Mouse (Mus musculus) midbrain, embryonic 14.5 days (tissue): ENCODE measurements at regions not wholly inside any gene's neighbourhood (a gene's known extent, or its start where the extent isn't known, plus 50 kb on each side); places are given as distances from the start of the nearest gene placed in this dataset.

ENCODE experiments used
- ATAC-seq: fragments of 200-750 bp; cut with Nextera tagmentation; 2 replicates; pipeline ENCODE4 v1.8.0; 2017; ENCODE audit warnings: moderate number of reproducible peaks, moderate library complexity; ENCODE audit not compliant: low FRiP score, low TSS enrichment
- DNase-seq: peaks from one replicate; pipeline ENCODE4 v3.0.0-alpha.2; 2015
- H3K27ac ChIP-seq: fragments of 300-500 bp; sonication (generic); replicated peaks from 2 replicates; pipeline ENCODE4 v1.5.1; 2014; ENCODE audit warnings: mild to moderate bottlenecking, low read depth, low read length, moderate library complexity
- H3K27me3 ChIP-seq: fragments of 300-500 bp; sonication (generic); 2 replicates; pipeline ENCODE4 v1.6.1; 2014; ENCODE audit warnings: low read length, control low read depth, mixed read lengths; ENCODE audit not compliant: control insufficient read depth, insufficient read depth
- H3K36me3 ChIP-seq: fragments of 300-500 bp; sonication (generic); 2 replicates; pipeline ENCODE4 v1.6.1; 2014; ENCODE audit warnings: low read length, control low read depth; ENCODE audit not compliant: control insufficient read depth, insufficient read depth
- H3K4me1 ChIP-seq: fragments of 300-500 bp; sonication (generic); 2 replicates; pipeline ENCODE4 v1.6.1; 2014; ENCODE audit warnings: mild to moderate bottlenecking, antibody characterized with exemption, low read length, control low read depth; ENCODE audit not compliant: control insufficient read depth, insufficient read depth
- H3K4me2 ChIP-seq: fragments of 300-500 bp; sonication (generic); 2 replicates; pipeline ENCODE4 v1.6.1; 2014; ENCODE audit warnings: mild to moderate bottlenecking, low read length, moderate library complexity
- H3K4me3 ChIP-seq: fragments of 300-500 bp; sonication (generic); replicated peaks from 2 replicates; pipeline ENCODE4 v1.5.1; 2014; ENCODE audit warnings: low read depth, low read length
- H3K9ac ChIP-seq: fragments of 300-500 bp; sonication (generic); replicated peaks from 2 replicates; pipeline ENCODE4 v1.6.1; 2014; ENCODE audit warnings: mild to moderate bottlenecking, low read length, moderate library complexity
- H3K9me3 ChIP-seq: fragments of 300-500 bp; sonication (generic); 2 replicates; pipeline ENCODE4 v1.6.1; 2016; ENCODE audit warnings: low read length, control low read depth, mixed read lengths; ENCODE audit not compliant: control insufficient read depth
- WGBS: fragments of 180-500 bp; shearing (Covaris S2); extraction: QIAGEN DNeasy Blood & Tissue Kit; methylation state at CpG from one replicate; pipeline ENCODE4 v1.1.7; 2014; 5-methylcytosine and 5-hydroxymethylcytosine counted together

DNA sequence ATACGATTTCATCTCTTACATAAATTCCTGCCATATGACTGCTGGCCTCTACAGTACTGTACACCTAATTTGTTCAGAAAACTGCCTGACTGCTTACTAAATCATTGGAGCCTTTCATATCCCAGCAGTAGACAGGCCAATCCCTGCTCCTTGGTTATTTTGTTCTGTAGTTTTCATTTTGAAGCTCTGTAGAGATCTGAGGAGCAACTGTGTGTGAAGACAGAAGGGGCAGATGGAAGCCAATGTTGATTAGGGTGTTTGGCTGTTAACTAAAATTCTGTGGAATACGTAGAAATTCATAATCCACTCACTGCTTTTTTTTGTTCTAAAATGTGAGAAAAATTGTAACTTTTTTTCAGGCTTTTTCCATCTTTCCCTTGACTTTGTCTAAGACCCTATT lies 573.1 kb downstream of the Ets1 start:
- no peaks in the 10 kb centered on the region for H3K9me3 ChIP-seq
- ATAC-seq (no peak), DNase-seq (no peak)
- H3K27ac ChIP-seq: no peak overlapping the region
- no peak overlapping the region for H3K9ac ChIP-seq
- 86% methylated on average over 2 of the region's 2 CpGs for WGBS
- H3K27me3 ChIP-seq: no peaks in the 10 kb centered on the region
- H3K36me3 ChIP-seq: no peaks in the 10 kb centered on the region
- no peak overlapping the region for H3K4me3 ChIP-seq
- H3K4me1 ChIP-seq: no peaks in the 10 kb centered on the region
- no peak overlapping the region for H3K4me2 ChIP-seq

DNA sequence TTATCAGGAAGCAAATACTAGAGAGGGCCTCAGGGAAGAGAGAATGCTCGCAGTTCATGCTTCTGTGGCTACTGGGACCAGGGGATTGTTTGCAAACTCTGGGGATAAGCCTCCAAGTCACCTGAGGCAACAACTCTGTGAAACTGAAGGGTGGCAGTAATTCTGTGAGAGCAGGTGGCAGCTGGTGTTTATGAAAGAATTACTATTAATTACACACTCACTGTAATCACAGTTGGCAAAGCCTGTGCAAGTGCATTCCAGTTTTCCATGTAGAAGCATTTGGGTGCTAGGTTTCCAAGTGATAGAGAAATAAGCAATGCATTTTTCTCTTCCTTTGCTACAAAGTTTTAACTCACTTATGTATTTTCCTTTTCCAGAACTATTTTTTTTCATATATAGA lies 578.5 kb downstream of the Ets1 start:
- ATAC-seq: no peak
- H3K4me1 ChIP-seq: no peaks in the 10 kb centered on the region

DNA sequence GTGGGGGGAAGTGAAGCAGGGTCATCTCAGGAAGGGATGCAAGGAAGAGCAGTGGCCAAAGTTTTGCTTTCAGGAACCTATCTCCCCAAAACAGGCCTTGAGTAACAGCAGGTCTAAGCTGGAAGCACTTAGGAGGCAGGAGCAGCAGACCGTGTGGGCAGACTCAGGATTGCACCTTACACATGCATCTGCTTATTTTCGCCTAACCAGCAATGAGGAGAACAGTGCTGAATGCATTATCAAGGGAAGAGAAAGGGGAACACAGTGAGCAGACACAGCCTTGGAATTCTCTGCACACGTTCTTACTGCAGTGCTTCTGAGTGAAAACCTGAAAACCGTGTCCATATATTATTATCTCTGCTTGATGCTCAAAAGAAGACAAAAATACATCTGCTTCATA lies 585.0 kb downstream of the Ets1 start:
- ATAC-seq (no peak), DNase-seq (no peak)
- H3K4me1 ChIP-seq: no peaks in the 10 kb centered on the region
- no peak overlapping the region for H3K9ac ChIP-seq
- no peak overlapping the region for H3K27ac ChIP-seq
- no peak overlapping the region for H3K4me2 ChIP-seq
- H3K27me3 ChIP-seq: no peaks in the 10 kb centered on the region
- 78% methylated on average over 4 of the region's 4 CpGs for WGBS
- H3K4me3 ChIP-seq: no peak overlapping the region
- no peaks in the 10 kb centered on the region for H3K9me3 ChIP-seq
- no peaks in the 10 kb centered on the region for H3K36me3 ChIP-seq

More for the DNA sequence above, 578.5 kb downstream of the Ets1 start:
- H3K27me3 ChIP-seq: no peaks in the 10 kb centered on the region
- no peak overlapping the region for H3K4me2 ChIP-seq
- no peaks in the 10 kb centered on the region for H3K9me3 ChIP-seq
- 65% methylated on average over 1 of the region's 1 CpGs for WGBS
- H3K27ac ChIP-seq: no peak overlapping the region
- no peak for DNase-seq
- H3K9ac ChIP-seq: no peak overlapping the region
- H3K4me3 ChIP-seq: no peak overlapping the region
- H3K36me3 ChIP-seq: no peaks in the 10 kb centered on the region

DNA sequence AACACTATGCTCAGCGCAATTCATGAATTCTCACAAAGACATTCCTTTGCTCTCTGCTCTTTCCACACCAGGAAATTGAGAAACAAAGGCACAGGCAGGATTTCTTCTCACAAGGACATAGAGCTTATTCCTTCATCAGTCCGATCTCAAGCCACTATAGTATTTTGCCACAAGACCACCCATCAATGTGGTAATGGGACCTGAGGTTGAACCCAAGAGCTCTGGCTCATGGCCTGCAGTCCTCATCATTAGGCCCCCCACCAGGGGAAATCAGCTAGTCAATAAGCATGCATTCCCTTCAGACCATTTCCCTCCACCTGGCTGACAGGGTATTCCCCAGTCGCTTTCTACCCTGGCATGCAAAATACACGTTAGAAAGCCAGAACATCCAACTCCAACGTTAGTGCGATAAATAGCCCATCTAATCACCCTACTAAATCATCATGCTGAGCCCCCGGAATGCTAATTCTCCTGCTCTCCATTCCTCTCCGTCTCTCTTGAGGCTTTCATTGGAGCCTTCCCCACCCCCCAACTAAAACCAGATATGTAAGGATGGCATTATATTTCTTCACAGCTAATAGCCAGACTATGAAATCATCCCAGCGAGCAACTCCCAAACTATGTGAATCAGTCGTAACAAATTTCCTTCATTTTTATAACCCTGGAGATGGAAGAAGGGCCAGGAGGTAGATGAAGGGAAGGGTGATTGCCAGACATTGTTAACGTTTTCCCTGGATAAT lies 586.2 kb downstream of the Ets1 start:
- no peaks in the 10 kb centered on the region for H3K9me3 ChIP-seq
- H3K36me3 ChIP-seq: no peaks in the 10 kb centered on the region
- 81% methylated on average over 11 of the region's 11 CpGs for WGBS
- H3K4me2 ChIP-seq: no peak overlapping the region
- H3K27me3 ChIP-seq: no peaks in the 10 kb centered on the region
- no peak overlapping the region for H3K27ac ChIP-seq
- no peaks in the 10 kb centered on the region for H3K4me1 ChIP-seq
- ATAC-seq: no peak
- H3K9ac ChIP-seq: no peak overlapping the region
- no peak for DNase-seq
- H3K4me3 ChIP-seq: no peak overlapping the region

DNA sequence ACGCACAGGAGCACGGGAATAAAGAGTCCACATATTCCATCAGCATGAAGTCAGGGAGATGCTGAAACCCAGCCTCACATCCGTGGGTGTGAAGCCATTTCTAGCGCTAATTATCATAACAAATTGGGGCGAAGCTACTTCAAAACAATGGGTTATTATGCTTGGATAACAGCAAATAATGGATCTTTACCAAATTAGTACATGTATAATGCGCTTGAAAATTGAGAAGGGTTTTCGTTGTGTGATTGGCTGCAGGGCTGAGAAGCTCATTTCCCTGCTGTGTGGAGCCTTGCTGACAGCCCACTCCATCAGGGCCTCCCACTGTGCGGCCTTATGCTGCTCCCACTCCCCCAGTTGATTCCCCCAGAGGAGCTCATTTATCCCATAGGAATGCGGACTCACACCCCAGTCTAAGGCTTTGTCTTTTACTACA lies 597.7 kb downstream of the Ets1 start:
- 20% methylated on average over 9 of the region's 9 CpGs for WGBS
- H3K4me2 ChIP-seq: no peak overlapping the region
- no peak overlapping the region for H3K27ac ChIP-seq
- H3K9me3 ChIP-seq: no peaks in the 10 kb centered on the region
- no peak overlapping the region for H3K4me3 ChIP-seq
- no peaks in the 10 kb centered on the region for H3K36me3 ChIP-seq
- H3K4me1 ChIP-seq: no peaks in the 10 kb centered on the region
- H3K27me3 ChIP-seq: no peaks in the 10 kb centered on the region
- no peak overlapping the region for H3K9ac ChIP-seq
- ATAC-seq (no peak), DNase-seq (no peak)

DNA sequence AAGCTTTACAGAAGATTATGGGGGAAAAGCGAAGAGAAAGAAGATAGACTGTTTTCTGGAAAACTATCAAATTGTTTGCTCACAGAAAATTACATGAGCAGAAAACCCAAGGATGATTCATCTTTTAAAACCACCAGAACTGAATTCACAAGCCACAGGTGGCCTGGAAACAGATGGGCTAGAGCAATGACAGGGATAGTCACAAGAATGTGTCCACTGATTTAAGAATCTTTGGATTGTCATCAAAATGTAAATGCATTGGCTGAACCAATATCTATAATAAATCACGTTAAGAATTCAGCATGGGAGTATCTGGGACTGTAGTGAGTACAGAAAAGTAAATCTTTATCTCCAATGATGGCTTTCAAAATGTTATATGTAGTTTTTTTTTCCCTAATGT lies 602.2 kb downstream of the Ets1 start:
- Histone ChIP-seq H3K36me3 (no peaks in the 10 kb centered on the region), H3K9ac (no peak overlapping the region), H3K27me3 (no peaks in the 10 kb centered on the region), H3K9me3 (no peaks in the 10 kb centered on the region), H3K4me3 (no peak overlapping the region), H3K4me2 (no peak overlapping the region), H3K27ac (no peak overlapping the region), H3K4me1 (no peaks in the 10 kb centered on the region)
- ATAC-seq (no peak), DNase-seq (no peak)
- WGBS: 85% methylated on average over 2 of the region's 2 CpGs

DNA sequence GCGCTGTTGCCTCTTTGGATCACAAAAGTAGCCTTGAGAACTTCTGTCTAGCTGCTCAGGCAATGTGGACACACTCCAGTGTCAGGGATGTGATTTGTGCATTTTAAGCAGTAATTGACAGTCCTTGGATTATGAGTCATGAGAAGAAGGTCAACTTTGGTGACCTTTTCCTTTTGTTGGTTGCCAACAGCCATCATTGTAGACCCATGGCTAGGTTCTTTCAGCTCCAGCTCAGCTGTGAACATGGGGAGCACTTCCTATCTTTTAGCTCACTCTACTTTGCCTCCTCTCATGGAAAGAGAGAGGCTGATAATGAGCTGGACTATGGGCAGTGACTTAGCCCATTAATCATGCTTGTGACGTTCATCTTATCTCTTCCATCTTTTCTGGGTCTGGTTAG lies 602.8 kb downstream of the Ets1 start:
- WGBS: 86% methylated on average over 2 of the region's 2 CpGs

DNA sequence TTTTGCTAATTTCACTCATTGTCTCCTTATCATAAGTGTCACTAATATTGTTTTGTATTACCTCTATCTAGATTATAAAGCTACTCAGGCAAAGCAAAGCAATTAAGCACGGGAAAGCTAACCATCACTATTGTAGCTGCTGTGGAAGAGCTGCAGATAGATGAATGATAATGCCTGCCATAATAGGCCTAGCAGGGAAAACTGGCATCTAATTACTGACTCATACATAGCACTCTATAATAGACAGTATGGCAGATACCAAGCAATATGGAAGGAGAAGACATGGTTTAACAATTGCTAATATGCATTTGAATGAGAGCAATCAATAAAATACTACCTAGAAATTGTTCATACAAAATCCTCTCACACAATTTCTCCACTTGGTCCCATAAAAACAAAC lies 604.5 kb downstream of the Ets1 start:
- H3K4me3 ChIP-seq: no peak overlapping the region
- H3K9me3 ChIP-seq: no peaks in the 10 kb centered on the region
- H3K9ac ChIP-seq: no peak overlapping the region
- DNase-seq: no peak
- H3K27me3 ChIP-seq: no peaks in the 10 kb centered on the region
- 47% methylated on average over 1 of the region's 1 CpGs for WGBS
- no peaks in the 10 kb centered on the region for H3K4me1 ChIP-seq
- no peak for ATAC-seq
- no peak overlapping the region for H3K27ac ChIP-seq
- no peak overlapping the region for H3K4me2 ChIP-seq
- no peaks in the 10 kb centered on the region for H3K36me3 ChIP-seq

More for the DNA sequence above, 602.8 kb downstream of the Ets1 start:
- no peak overlapping the region for H3K9ac ChIP-seq
- no peak for DNase-seq
- H3K9me3 ChIP-seq: no peaks in the 10 kb centered on the region
- no peak for ATAC-seq
- H3K27ac ChIP-seq: no peak overlapping the region
- H3K27me3 ChIP-seq: no peaks in the 10 kb centered on the region
- H3K4me3 ChIP-seq: no peak overlapping the region
- H3K4me2 ChIP-seq: no peak overlapping the region
- no peaks in the 10 kb centered on the region for H3K4me1 ChIP-seq
- H3K36me3 ChIP-seq: no peaks in the 10 kb centered on the region

DNA sequence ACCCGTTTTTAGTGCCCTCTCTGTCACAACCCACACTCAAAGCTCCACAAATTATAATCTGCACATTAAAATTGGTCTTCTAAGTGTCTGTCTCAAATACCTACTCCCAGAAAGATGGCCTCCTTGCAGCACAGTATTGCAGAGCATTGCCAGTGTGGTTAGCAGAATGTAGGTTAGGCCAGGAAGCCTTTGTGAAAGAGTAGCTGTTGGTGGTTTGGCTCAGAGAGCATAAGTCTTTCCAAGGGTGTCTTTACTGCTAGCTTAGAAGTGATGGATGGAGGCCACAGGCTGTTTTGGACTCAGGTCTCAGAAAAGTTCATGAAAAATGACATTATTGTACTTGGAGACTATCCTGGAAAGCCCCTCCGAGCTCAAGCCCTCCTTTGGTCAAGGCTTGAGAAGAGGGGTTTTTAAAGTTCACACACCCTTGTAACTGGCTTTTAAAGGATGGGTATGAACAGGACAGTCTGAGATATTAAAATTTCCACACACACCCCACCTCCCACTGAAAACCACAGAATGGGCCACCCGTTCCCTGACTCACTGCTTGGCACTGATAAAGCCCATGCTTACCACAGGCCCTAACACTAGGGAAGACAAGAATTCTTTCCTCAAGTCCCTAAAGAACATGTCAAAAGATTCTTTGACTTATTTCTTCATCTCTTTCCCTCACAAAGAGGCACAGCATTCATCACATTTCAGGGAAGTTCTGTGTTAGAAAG lies 605.1 kb downstream of the Ets1 start:
- no peak overlapping the region for H3K4me3 ChIP-seq
- no peaks in the 10 kb centered on the region for H3K4me1 ChIP-seq
- no peak overlapping the region for H3K4me2 ChIP-seq
- no peak for ATAC-seq
- 75% methylated on average over 3 of the region's 3 CpGs for WGBS
- H3K9ac ChIP-seq: no peak overlapping the region
- no peaks in the 10 kb centered on the region for H3K36me3 ChIP-seq
- no peak for DNase-seq
- H3K27me3 ChIP-seq: no peaks in the 10 kb centered on the region
- H3K9me3 ChIP-seq: no peaks in the 10 kb centered on the region
- no peak overlapping the region for H3K27ac ChIP-seq
